Mouse (Mus musculus): ENCODE measurements around the gene Csf1.

GRCm38 (mm10) chr3:107763552-107763951 lies 3.3 kb upstream of the Csf1 start:
- TF ChIP-seq POLR2A (IDR thresholded peaks at IDR 0.05; ENCODE audit: insufficient read depth, low read depth, low read length) (no peak), CTCF (IDR thresholded peaks at IDR 0.05; ENCODE audit: insufficient read depth, low read depth, low read length) (no peak)

All from olfactory bulb, adult 2 months (tissue).